In the genomic region with DNA sequence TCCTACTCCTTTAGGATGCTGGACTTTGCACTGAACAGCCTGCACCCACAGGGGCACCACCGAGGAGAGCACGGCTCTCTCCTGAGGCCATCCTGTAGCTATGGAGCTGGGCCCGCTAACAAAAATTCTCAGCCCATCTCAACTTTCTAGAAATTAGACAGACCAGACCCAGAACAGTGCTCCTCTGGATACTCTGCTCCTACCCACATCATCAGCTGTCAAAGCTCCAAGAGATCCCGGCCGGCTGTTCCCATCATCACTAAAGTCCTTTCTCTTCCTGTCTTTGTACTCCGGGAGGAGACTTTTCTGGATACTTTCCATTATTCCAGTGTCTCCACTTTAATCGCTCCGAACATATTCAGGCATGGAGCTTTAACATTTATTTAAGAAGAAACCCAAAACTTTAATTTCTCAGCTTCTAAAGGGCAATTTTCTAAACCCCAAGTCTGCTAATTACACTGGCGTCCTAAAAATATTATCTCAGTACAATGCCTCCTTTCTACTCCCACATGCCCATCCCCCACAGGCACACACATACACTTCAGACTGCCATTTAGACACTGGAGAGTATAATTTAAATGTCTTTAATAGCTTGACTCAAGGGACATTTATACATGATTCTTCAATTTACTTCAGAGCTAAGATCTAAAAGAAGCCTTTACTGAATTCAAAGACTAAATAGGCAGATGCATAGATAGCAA, we compare ENCODE assay signal across 8 mouse cellular contexts. TPM values are rescaled to one million over a fixed set of nuclear protein-coding genes. Genes with fewer than 3 reads are reported as not detected.
DNase-seq lines count a peak whose midpoint lies in the region; ATAC-seq lines count a peak whose summit lies in the region.

No protein-coding gene starts in this region.

- no peaks in the 10 kb centered on the region for H3K9me3 ChIP-seq in midbrain, embryonic 11.5 days (ENCODE audit: control insufficient read depth, low read length)
- no peaks in the 10 kb centered on the region for H3K9me3 ChIP-seq in midbrain, embryonic 14.5 days (ENCODE audit: control insufficient read depth, low read length)
- H3K9me3 ChIP-seq in forebrain, embryonic 15.5 days: no peaks in the 10 kb centered on the region
- H3K9me3 ChIP-seq in hindbrain, embryonic 13.5 days: no peaks in the 10 kb centered on the region

- H3K27me3 ChIP-seq in midbrain, embryonic 11.5 days (ENCODE audit: control insufficient read depth, insufficient read depth, low read length): no peaks in the 10 kb centered on the region
- H3K27me3 ChIP-seq in midbrain, embryonic 14.5 days (ENCODE audit: control insufficient read depth, insufficient read depth, low read length): no peaks in the 10 kb centered on the region
- no peaks in the 10 kb centered on the region for H3K27me3 ChIP-seq in forebrain, embryonic 15.5 days
- H3K27me3 ChIP-seq in hindbrain, embryonic 13.5 days: no peaks in the 10 kb centered on the region

- H3K4me3 ChIP-seq in midbrain, embryonic 11.5 days (ENCODE audit: low read depth, low read length): no peak overlapping the region
- no peak overlapping the region for H3K4me3 ChIP-seq in midbrain, embryonic 14.5 days (replicated peaks; ENCODE audit: low read depth, low read length)
- no peak overlapping the region for H3K4me3 ChIP-seq in forebrain, embryonic 15.5 days
- no peak overlapping the region for H3K4me3 ChIP-seq in hindbrain, embryonic 13.5 days

- no peak overlapping the region for H3K9ac ChIP-seq in midbrain, embryonic 11.5 days (ENCODE audit: low read length)
- H3K9ac ChIP-seq in midbrain, embryonic 14.5 days (replicated peaks; ENCODE audit: low read length): no peak overlapping the region
- no peak overlapping the region for H3K9ac ChIP-seq in forebrain, embryonic 15.5 days (replicated peaks)
- H3K9ac ChIP-seq in hindbrain, embryonic 13.5 days: no peak overlapping the region

- peak; percentile 62 for DNase-seq in midbrain, embryonic 11.5 days (ENCODE audit: low spot score, missing footprints)
- no peak for DNase-seq in midbrain, embryonic 14.5 days
- DNase-seq in mesoderm, embryonic 11.5 days (ENCODE audit: low read depth, low spot score): peak; percentile 37
- no peak for DNase-seq in B cell, adult 2 months
- DNase-seq in adrenal gland, adult 18-20 months (ENCODE audit: low spot score in 2 of 2): no peak
- no peak for DNase-seq in cerebellum, postnatal 25 days

- H3K4me1 ChIP-seq in midbrain, embryonic 11.5 days (ENCODE audit: control insufficient read depth, insufficient read depth, low read length): no peaks in the 10 kb centered on the region
- H3K4me1 ChIP-seq in midbrain, embryonic 14.5 days (ENCODE audit: control insufficient read depth, insufficient read depth, low read length): no peaks in the 10 kb centered on the region
- peaks cover 13% of the 10 kb centered on the region for H3K4me1 ChIP-seq in forebrain, embryonic 15.5 days
- peaks cover 50% of the 10 kb centered on the region for H3K4me1 ChIP-seq in hindbrain, embryonic 13.5 days (replicated peaks)

- H3K36me3 ChIP-seq in midbrain, embryonic 11.5 days (ENCODE audit: control insufficient read depth, insufficient read depth, low read length): 0 out of 2 replicates have a peak, but pooled peaks cover 2% of the 10 kb centered on the region
- H3K36me3 ChIP-seq in midbrain, embryonic 14.5 days (ENCODE audit: control insufficient read depth, insufficient read depth, low read length): no peaks in the 10 kb centered on the region
- no peaks in the 10 kb centered on the region for H3K36me3 ChIP-seq in forebrain, embryonic 15.5 days
- H3K36me3 ChIP-seq in hindbrain, embryonic 13.5 days: no peaks in the 10 kb centered on the region

- no peak for ATAC-seq in midbrain, embryonic 11.5 days (ENCODE audit: low FRiP score)
- ATAC-seq in midbrain, embryonic 14.5 days (ENCODE audit: low FRiP score, low TSS enrichment): no peak
- ATAC-seq in forebrain, embryonic 15.5 days (replicated peaks): no peak
- ATAC-seq in hindbrain, embryonic 13.5 days (ENCODE audit: low FRiP score): no peak

- H3K4me2 ChIP-seq in midbrain, embryonic 11.5 days: no peak overlapping the region
- no peak overlapping the region for H3K4me2 ChIP-seq in midbrain, embryonic 14.5 days (ENCODE audit: low read length)
- H3K4me2 ChIP-seq in forebrain, embryonic 15.5 days (replicated peaks): no peak overlapping the region
- H3K4me2 ChIP-seq in hindbrain, embryonic 13.5 days: no peak overlapping the region

- H3K27ac ChIP-seq in midbrain, embryonic 11.5 days (ENCODE audit: low read depth, low read length): no peak overlapping the region
- no peak overlapping the region for H3K27ac ChIP-seq in midbrain, embryonic 14.5 days (replicated peaks; ENCODE audit: low read depth, low read length)
- peak overlapping the region; percentile 65 for H3K27ac ChIP-seq in forebrain, embryonic 15.5 days (replicated peaks)
- peak overlapping the region; percentile 52 for H3K27ac ChIP-seq in hindbrain, embryonic 13.5 days

- 86% methylated on average over 9 of the region's 9 CpGs for WGBS in midbrain, embryonic 11.5 days
- 77% methylated on average over 9 of the region's 9 CpGs for WGBS in midbrain, embryonic 14.5 days
- WGBS in forebrain, embryonic 15.5 days: 40% methylated on average over 9 of the region's 9 CpGs
- 57% methylated on average over 9 of the region's 9 CpGs for WGBS in hindbrain, embryonic 13.5 days

RNA-seq across cellular contexts. Expression of gene Uchl4, which starts 2.6 kb away (rescaled TPM):
- 1.8 and 2.6 TPM in 2 replicates for polyA plus RNA-seq in midbrain, embryonic 11.5 days (2014; fragmentation: Nextera tagmentation; extraction: Ambion mirVana)
- polyA plus RNA-seq in midbrain, embryonic 14.5 days (2014; fragmentation: Nextera tagmentation; extraction: Ambion mirVana): 2.9 and 3.0 TPM in 2 replicates
- polyA plus RNA-seq in forebrain, embryonic 15.5 days (2015; fragmentation: Nextera tagmentation; extraction: Ambion mirVana): 1.8 and 2.0 TPM in 2 replicates
- 2.9 and 3.1 TPM in 2 replicates for polyA plus RNA-seq in hindbrain, embryonic 13.5 days (2015; fragmentation: Nextera tagmentation; extraction: Ambion mirVana)
- 1 to 10 TPM; 2.2 to 2.8 TPM for total RNA-seq in adrenal gland, adult 18-20 months (2021)

RNA-seq across cellular contexts. Expression of gene Map2k1, which starts 21.0 kb away (rescaled TPM):
- polyA plus RNA-seq in midbrain, embryonic 11.5 days (2014; fragmentation: Nextera tagmentation; extraction: Ambion mirVana): 78.2 and 78.8 TPM in 2 replicates
- polyA plus RNA-seq in midbrain, embryonic 14.5 days (2014; fragmentation: Nextera tagmentation; extraction: Ambion mirVana): 46.4 and 50.7 TPM in 2 replicates
- polyA plus RNA-seq in forebrain, embryonic 15.5 days (2015; fragmentation: Nextera tagmentation; extraction: Ambion mirVana): 46.0 and 47.8 TPM in 2 replicates
- 51.2 and 52.0 TPM in 2 replicates for polyA plus RNA-seq in hindbrain, embryonic 13.5 days (2015; fragmentation: Nextera tagmentation; extraction: Ambion mirVana)
- 10 to 100 TPM; 81.5 to 83.4 TPM for total RNA-seq in adrenal gland, adult 18-20 months (2021)

RNA-seq across cellular contexts. Expression of gene Tipin, which starts 49.0 kb away (rescaled TPM):
- polyA plus RNA-seq in midbrain, embryonic 11.5 days (2014; fragmentation: Nextera tagmentation; extraction: Ambion mirVana): 286 TPM in 2 replicates
- polyA plus RNA-seq in midbrain, embryonic 14.5 days (2014; fragmentation: Nextera tagmentation; extraction: Ambion mirVana): 79.8 and 103 TPM in 2 replicates
- 130 TPM in 2 replicates for polyA plus RNA-seq in forebrain, embryonic 15.5 days (2015; fragmentation: Nextera tagmentation; extraction: Ambion mirVana)
- 88.3 and 90.3 TPM in 2 replicates for polyA plus RNA-seq in hindbrain, embryonic 13.5 days (2015; fragmentation: Nextera tagmentation; extraction: Ambion mirVana)
- 10 to 100 TPM in 1 of 2 experiments, 1 to 10 TPM in 1; 7.7 to 11.9 TPM for total RNA-seq in adrenal gland, adult 18-20 months (2021)

RNA-seq across cellular contexts. Expression of gene Snapc5, which starts 53.3 kb away (rescaled TPM):
- polyA plus RNA-seq in midbrain, embryonic 11.5 days (2014; fragmentation: Nextera tagmentation; extraction: Ambion mirVana): 37.3 and 37.4 TPM in 2 replicates
- polyA plus RNA-seq in midbrain, embryonic 14.5 days (2014; fragmentation: Nextera tagmentation; extraction: Ambion mirVana): 25.6 and 29.7 TPM in 2 replicates
- polyA plus RNA-seq in forebrain, embryonic 15.5 days (2015; fragmentation: Nextera tagmentation; extraction: Ambion mirVana): 35.4 and 39.0 TPM in 2 replicates
- polyA plus RNA-seq in hindbrain, embryonic 13.5 days (2015; fragmentation: Nextera tagmentation; extraction: Ambion mirVana): 40.5 and 40.8 TPM in 2 replicates
- 10 to 100 TPM; 23.2 to 25.0 TPM for total RNA-seq in adrenal gland, adult 18-20 months (2021)

RNA-seq across cellular contexts. Expression of gene Rpl4, which starts 59.2 kb away (rescaled TPM):
- polyA plus RNA-seq in midbrain, embryonic 11.5 days (2014; fragmentation: Nextera tagmentation; extraction: Ambion mirVana): 1,103 and 1,131 TPM in 2 replicates
- 640 and 695 TPM in 2 replicates for polyA plus RNA-seq in midbrain, embryonic 14.5 days (2014; fragmentation: Nextera tagmentation; extraction: Ambion mirVana)
- polyA plus RNA-seq in forebrain, embryonic 15.5 days (2015; fragmentation: Nextera tagmentation; extraction: Ambion mirVana): 734 and 758 TPM in 2 replicates
- polyA plus RNA-seq in hindbrain, embryonic 13.5 days (2015; fragmentation: Nextera tagmentation; extraction: Ambion mirVana): 659 and 664 TPM in 2 replicates
- total RNA-seq in adrenal gland, adult 18-20 months (2021): 100 to 1,000 TPM; 867 to 950 TPM

Comparison
In these comparisons a context has a peak if more than half of its experiments do, and no peak if none do; other contexts are left out.
1. DNase-seq: peak in midbrain, embryonic 11.5 days (single experiment) and mesoderm, embryonic 11.5 days (single experiment); none in midbrain, embryonic 14.5 days (single experiment), B cell, adult 2 months (0 of 2), adrenal gland, adult 18-20 months (0 of 2) and cerebellum, postnatal 25 days (0 of 2).
2. H3K27ac ChIP-seq: peak in forebrain, embryonic 15.5 days (single experiment) and hindbrain, embryonic 13.5 days (single experiment); none in midbrain, embryonic 11.5 days (single experiment) and midbrain, embryonic 14.5 days (single experiment).